Mouse (Mus musculus) CD8-positive naive resting alpha-beta T cell, adult 2 months (primary cell): Measurements from ENCODE around the gene Capza3.

Experiments used
- DNase-seq, 2 experiments: peaks; one replicate each; pipeline ENCODE4 v3.0.0; 2022; ENCODE audit warnings: low read depth in 2 of 2, low spot score in 2 of 2

Capza3 gene

DNA sequence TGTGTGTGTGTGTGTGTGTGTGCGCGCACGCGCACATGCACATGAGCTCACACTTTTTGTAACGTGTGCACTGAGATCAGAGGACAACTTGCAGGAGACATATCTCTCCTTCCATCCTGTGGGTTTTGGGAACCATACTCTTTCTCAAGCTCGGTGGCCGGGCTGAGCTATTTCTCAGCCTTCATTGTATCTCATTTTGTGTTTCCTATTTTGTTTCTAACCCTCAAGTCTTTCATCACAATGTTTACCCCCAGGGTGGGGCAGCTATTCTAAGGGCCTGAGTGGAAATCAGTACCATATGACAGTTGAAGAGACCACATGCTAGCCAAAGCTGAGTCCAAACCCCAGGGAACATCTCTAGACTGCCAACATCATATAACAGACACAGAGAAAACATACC is at the start of gene Capza3:
Gene Capza3, plus strand, starts transcription at position 301 of the 400 bp plus-strand sequence.
- DNase-seq, result no peak

GRCm38 (mm10) chr6:140005181-140005580 is 35.9 kb upstream of the Capza3 start:
- no peak for DNase-seq

DNA sequence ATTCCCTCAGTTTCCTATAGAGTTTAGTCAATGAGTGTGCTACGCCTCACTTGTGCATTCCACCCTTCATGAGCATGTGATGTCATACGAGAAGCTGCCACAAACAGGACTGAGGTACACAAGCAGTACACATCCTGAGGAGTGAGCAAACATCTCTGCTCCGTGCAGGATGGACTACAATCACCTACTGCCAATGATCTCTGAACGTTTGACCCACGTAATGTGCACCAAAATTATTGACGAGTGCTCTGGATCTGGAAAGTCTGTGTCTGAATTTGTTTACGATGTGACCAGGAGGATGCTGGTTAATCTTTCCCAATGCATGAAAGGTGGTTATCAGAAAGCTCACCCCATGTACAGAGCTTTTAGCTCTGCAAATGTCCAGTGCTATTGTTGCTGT is 16.6 kb upstream of the Capza3 start:
- DNase-seq, result no peak

DNA sequence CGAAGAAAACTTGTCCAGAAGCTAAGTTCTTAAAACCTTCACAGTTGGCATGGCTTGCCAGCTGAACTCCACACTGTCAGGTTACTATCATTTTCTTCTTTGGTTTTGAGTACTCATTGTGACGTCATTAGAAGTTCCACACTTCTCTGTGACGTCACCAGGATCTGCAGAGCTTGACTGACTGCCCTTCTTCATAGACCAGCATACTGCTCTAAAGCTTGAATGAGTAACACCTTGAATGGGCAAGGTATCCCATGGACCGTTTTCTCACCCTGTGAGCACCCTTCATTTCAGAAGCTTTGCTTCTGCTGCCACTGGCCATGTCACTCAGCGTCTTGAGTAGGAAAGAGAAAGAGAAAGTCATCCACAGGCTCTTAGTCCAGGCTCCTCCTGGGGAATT is 305 bp downstream of the Capza3 start, which contains the start of gene Plcz1:
Gene Plcz1, minus strand, starts transcription at position 101 of the 400 bp plus-strand sequence.
- DNase-seq, result no peak

GRCm38 (mm10) chr6:140051476-140051875 is 10.4 kb downstream of the Capza3 start:
- DNase-seq, result no peak

DNA sequence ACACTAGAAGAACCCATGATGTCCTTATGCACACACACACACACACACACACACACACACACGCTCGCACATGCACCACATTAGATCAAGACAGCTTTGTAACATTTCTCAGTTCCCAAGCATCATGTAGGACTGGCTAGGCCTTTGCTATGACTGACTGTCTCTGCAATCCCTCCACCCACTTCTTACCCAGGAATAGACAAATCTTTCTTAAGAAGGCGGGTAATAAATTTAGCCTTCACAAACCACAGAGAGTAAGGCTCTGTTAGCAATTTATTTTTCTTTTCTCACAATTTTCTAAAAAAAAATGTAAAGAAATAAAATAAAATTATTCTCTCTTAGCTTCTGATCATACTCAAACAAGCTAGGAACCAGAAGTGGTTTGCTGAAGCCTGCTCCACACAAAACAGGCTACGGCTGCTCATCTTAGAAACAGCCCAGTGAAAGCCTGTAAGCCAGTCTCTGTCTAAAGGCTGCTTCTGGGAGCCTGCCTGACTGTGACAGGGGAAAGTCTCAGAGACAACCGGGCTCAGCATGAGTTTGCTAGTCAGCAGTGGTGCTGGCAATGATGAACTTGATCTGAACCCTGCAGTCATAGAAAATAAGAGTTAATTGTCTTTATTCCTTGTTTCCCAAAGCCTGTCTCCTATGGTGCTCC is 13.3 kb downstream of the Capza3 start:
- no peak for DNase-seq

DNA sequence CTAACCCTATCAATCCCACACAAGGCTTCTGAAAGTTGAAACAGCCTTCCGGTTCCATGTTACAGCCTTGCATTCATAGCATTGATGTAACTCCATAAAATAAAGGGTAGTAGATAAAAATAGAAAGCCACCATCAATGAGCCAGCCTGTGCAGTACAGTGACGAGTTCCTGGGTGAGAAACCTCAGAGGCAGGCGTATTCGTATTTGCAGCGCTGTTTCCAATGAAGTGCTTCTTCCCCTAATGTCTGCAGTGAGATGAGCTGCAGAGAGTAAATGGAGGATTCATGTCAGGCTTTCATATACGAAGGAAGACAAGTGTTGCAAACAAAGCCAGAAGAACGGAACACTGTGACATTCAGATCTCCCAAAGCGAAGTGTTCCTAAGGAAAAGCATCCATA is 28.1 kb downstream of the Capza3 start:
- DNase-seq, result no peak

DNA sequence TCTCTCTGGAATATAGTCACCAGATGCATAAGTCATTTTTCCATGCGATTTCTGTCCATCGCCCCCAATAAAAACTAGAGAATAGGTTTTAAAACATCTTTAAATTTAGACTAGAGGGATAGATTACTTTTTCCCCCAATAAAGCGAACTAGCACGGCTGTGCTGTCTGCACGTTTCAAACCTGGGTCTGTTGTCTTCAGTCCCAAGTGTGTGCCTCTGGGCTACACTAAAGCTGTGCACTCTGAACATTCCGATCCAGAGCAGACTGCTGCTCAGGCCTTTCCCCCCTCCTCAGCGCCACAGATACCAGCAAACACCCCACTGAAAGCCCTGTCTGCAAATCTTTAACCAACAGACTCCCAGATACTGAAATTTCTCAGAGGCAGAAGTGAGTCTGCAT is 39.9 kb downstream of the Capza3 start:
- no peak for DNase-seq

GRCm38 (mm10) chr6:140081739-140082138 is 40.7 kb downstream of the Capza3 start:
- DNase-seq, result no peak

DNA sequence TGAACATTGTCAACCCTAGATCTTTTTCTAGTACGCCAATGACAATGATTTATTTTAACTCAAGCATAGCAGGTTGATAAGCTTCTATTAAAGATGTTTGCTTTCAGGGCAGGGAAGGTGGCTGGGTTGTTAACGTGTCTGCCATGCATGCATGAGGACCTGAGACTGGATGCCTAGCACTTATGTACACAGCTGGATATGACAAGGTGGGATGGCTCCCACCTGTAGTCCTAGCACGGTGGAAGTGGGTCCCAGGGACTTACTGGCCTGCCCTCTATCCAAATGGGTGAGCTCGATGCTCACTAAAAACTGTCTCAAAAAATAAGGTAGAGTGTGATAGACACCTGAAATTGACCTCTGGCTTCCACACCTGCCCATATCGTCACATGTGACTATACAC is 48.8 kb downstream of the Capza3 start:
- DNase-seq, result no peak
